Mouse (Mus musculus): Measurements from ENCODE around the gene Foxj1. TPM values are rescaled to one million over a fixed set of nuclear protein-coding genes. Genes with fewer than 3 reads are reported as not detected.
"Not testable (repeated sequence)": the region's sequence is repeated elsewhere in the genome, so short reads cannot be mapped to it uniquely, and the experiment has no call there.

The Foxj1 gene
- total RNA-seq (2014; rRNA removed) (24.1 and 37.5 TPM in 2 replicates), polyA plus RNA-seq (2015; fragmentation: Nextera tagmentation; extraction: Ambion mirVana) (9.6 and 12.1 TPM in 2 replicates)

DNA sequence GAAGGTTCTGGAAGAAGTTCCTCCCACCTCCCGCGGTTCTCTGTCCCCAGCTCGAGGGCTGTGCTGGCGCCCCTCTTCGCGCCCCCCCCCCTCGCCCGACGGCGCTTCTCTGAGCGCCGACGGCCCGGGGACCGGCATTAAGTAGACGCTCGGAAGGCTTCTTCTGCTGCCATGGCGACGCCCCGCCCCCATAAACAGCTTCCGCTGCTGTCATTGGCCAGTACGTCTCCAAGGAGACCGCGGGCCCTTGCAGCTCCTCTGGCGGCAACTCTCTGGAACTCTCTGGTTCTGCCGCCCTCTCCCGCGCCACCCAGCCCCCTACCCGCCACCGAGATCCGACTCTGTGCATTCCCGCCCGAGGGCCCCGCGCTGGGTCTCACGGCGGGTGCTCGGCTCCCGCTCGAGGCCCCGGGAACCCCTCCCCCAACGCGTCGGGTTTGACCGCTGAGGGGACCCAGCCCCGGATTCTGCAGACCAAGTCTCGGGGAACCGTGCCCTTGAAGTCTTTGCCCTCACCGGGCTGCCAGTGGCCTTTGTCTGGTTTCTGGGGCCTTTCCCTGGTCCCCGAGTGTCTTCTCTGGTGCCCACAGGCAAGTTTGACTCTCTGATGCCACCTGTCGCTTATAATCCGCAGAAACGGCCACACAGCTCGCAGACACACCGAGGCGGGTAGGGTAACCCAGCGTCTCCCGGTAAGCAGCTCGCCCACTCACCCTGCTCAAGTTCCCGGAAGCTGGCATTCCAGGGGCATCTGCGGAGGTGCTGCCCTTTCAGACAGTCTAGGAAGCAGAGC is at the start of gene Foxj1:
TSS of gene Foxj1 (minus strand) at position 156 of the 793 bp plus-strand sequence.
- peak; percentile 97 for DNase-seq (ENCODE audit: low spot score)
- H3K9me3 ChIP-seq (ENCODE audit: low read length): no peaks in the 10 kb centered on the region
- peak within 1 kb of the TSS; percentile 93 for H3K4me2 ChIP-seq (ENCODE audit: low read depth, low read length, poor library complexity, severe bottlenecking)
- H3K4me3 ChIP-seq (ENCODE audit: low read depth, low read length): peak within 1 kb of the TSS; percentile 42
- peak within 1 kb of the TSS; percentile 75 for H3K27ac ChIP-seq (ENCODE audit: low read depth, low read length)
- peaks cover 6% of the 10 kb centered on the region; the same call in 1 of the 2 replicates for H3K4me1 ChIP-seq (ENCODE audit: insufficient read depth, low read length)
- H3K27me3 ChIP-seq (ENCODE audit: insufficient read depth, low read length): peaks cover 14% of the 10 kb centered on the region
- H3K36me3 ChIP-seq (ENCODE audit: insufficient read depth, low read length): peaks cover 14% of the 10 kb centered on the region
- peak; percentile 91 for ATAC-seq (ENCODE audit: low FRiP score)
- peak; percentile 65 for TF ChIP-seq CTCF (IDR thresholded peaks at IDR 0.05)
- peak within 1 kb of the TSS; percentile 52 for H3K9ac ChIP-seq (replicated peaks; ENCODE audit: low read length, poor library complexity, severe bottlenecking)
- WGBS: under 1% methylated on average over 49 of the region's 61 CpGs

DNA sequence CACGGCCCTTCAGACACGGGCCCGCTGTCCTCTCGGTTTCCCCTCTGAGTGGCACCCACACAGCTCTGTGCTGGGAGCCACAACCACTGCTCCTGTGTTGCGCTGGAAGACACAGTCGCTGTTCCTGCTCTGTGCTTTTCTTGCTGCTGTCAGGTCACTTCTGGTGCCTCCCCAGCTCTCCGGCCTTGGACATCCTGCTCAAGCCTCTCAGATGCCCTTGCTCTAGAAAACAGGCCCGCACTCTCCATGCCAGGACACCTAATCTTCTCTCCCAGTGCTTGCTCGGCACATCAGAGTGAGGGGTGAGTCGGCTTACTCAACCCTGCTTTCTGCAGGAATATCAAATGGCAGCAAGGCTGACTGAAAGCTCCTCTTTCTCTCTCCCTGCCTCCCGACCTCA is 49.0 kb upstream of the Foxj1 start:
- Histone ChIP-seq H3K9me3 (ENCODE audit: low read length) (no peaks in the 10 kb centered on the region), H3K36me3 (ENCODE audit: insufficient read depth, low read length) (peaks cover 8% of the 10 kb centered on the region; the same call in 1 of the 2 replicates), H3K9ac (replicated peaks; ENCODE audit: low read length, poor library complexity, severe bottlenecking) (no peak overlapping the region), H3K4me3 (ENCODE audit: low read depth, low read length) (no peak overlapping the region), H3K27me3 (ENCODE audit: insufficient read depth, low read length) (no peaks in the 10 kb centered on the region), H3K27ac (ENCODE audit: low read depth, low read length) (no peak overlapping the region), H3K4me1 (ENCODE audit: insufficient read depth, low read length) (no peaks in the 10 kb centered on the region), H3K4me2 (ENCODE audit: low read depth, low read length, poor library complexity, severe bottlenecking) (no peak overlapping the region)
- no peak for DNase-seq (ENCODE audit: low spot score)
- ATAC-seq (ENCODE audit: low FRiP score): no peak
- 75% methylated on average over 11 of the region's 11 CpGs for WGBS
- no peak for TF ChIP-seq CTCF (IDR thresholded peaks at IDR 0.05)

DNA sequence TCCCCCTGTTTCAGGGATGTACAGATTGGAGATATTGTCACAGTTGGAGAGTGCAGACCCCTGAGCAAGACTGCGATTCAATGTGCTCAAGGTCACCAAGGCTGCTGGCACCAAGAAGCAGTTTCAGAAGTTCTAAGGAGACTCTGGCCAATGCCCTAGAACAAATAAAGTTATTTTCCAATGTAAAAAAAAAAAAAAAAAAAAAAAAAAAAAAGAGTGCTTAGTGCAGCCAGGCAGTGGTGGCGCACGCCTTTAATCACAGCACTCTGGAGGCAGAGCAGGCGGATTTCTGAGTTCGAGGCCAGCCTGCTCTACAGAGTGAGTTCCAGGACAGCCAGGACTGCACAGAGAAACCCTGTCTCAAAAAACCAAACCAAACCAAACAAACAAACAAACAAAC is 47.9 kb upstream of the Foxj1 start:
- DNase-seq (ENCODE audit: low spot score); H3K4me1 ChIP-seq (ENCODE audit: insufficient read depth, low read length); H3K36me3 ChIP-seq (ENCODE audit: insufficient read depth, low read length); H3K27me3 ChIP-seq (ENCODE audit: insufficient read depth, low read length); H3K9me3 ChIP-seq (ENCODE audit: low read length); H3K4me3 ChIP-seq (ENCODE audit: low read depth, low read length); H3K9ac ChIP-seq (replicated peaks; ENCODE audit: low read length, poor library complexity, severe bottlenecking); H3K27ac ChIP-seq (ENCODE audit: low read depth, low read length); ATAC-seq (ENCODE audit: low FRiP score); H3K4me2 ChIP-seq (ENCODE audit: low read depth, low read length, poor library complexity, severe bottlenecking): not testable (repeated sequence)
- WGBS: 87% methylated on average over 5 of the region's 5 CpGs

DNA sequence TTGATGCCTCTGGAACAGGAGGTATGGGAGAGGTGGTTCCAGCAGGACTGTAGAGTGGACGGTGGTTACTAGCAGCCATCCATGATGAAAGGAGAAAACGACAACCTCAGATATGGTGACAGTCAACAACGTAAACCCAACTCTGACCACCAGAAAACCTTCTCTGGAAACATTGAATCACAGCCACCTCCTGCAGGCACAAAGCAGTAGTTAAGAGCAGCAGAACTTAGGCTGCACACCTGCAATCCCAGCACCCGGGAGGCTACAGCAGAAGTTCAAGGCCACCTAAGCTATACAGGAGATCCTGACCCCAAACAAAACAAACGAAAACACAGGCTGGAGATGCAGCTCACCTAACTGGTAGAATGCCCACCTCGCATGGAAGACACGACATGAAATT is 45.6 kb upstream of the Foxj1 start:
- H3K27ac ChIP-seq (ENCODE audit: low read depth, low read length): no peak overlapping the region
- H3K4me2 ChIP-seq (ENCODE audit: low read depth, low read length, poor library complexity, severe bottlenecking): no peak overlapping the region
- ATAC-seq (ENCODE audit: low FRiP score) (no peak), DNase-seq (ENCODE audit: low spot score) (no peak)
- TF ChIP-seq CTCF (IDR thresholded peaks at IDR 0.05): no peak
- H3K9me3 ChIP-seq (ENCODE audit: low read length): no peaks in the 10 kb centered on the region
- no peak overlapping the region for H3K9ac ChIP-seq (replicated peaks; ENCODE audit: low read length, poor library complexity, severe bottlenecking)
- no peaks in the 10 kb centered on the region for H3K27me3 ChIP-seq (ENCODE audit: insufficient read depth, low read length)
- H3K36me3 ChIP-seq (ENCODE audit: insufficient read depth, low read length): 0 out of 2 replicates have a peak, but pooled peaks cover 8% of the 10 kb centered on the region
- no peaks in the 10 kb centered on the region for H3K4me1 ChIP-seq (ENCODE audit: insufficient read depth, low read length)
- WGBS: 95% methylated on average over 7 of the region's 7 CpGs
- H3K4me3 ChIP-seq (ENCODE audit: low read depth, low read length): no peak overlapping the region

DNA sequence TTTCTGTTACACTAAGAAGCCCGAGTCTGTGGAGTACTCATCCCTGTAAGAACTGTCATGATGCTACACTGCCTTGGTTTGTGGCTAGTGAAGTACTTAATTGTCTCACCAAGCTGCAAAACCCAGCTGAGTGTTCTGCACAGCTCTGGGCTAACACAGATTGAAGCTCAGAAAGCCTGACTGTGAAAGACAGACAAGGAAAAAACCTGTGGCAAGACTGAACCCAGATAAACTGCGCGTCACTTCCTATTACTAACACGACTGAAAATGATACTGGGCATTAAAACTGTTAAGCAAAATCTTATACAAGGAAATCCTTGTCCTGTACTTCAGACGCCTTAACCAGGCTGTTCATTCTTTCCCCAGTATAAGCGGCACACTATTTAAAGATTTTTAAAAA is 44.3 kb upstream of the Foxj1 start:
- H3K36me3 ChIP-seq (ENCODE audit: insufficient read depth, low read length): 0 out of 2 replicates have a peak, but pooled peaks cover 8% of the 10 kb centered on the region
- DNase-seq (ENCODE audit: low spot score): no peak
- WGBS: 85% methylated on average over 6 of the region's 6 CpGs
- no peaks in the 10 kb centered on the region for H3K27me3 ChIP-seq (ENCODE audit: insufficient read depth, low read length)
- no peak for ATAC-seq (ENCODE audit: low FRiP score)
- H3K9ac ChIP-seq (replicated peaks; ENCODE audit: low read length, poor library complexity, severe bottlenecking): no peak overlapping the region
- H3K4me1 ChIP-seq (ENCODE audit: insufficient read depth, low read length): no peaks in the 10 kb centered on the region
- H3K4me3 ChIP-seq (ENCODE audit: low read depth, low read length): no peak overlapping the region
- H3K4me2 ChIP-seq (ENCODE audit: low read depth, low read length, poor library complexity, severe bottlenecking): no peak overlapping the region
- H3K9me3 ChIP-seq (ENCODE audit: low read length): no peaks in the 10 kb centered on the region
- no peak overlapping the region for H3K27ac ChIP-seq (ENCODE audit: low read depth, low read length)
- TF ChIP-seq CTCF (IDR thresholded peaks at IDR 0.05): no peak

DNA sequence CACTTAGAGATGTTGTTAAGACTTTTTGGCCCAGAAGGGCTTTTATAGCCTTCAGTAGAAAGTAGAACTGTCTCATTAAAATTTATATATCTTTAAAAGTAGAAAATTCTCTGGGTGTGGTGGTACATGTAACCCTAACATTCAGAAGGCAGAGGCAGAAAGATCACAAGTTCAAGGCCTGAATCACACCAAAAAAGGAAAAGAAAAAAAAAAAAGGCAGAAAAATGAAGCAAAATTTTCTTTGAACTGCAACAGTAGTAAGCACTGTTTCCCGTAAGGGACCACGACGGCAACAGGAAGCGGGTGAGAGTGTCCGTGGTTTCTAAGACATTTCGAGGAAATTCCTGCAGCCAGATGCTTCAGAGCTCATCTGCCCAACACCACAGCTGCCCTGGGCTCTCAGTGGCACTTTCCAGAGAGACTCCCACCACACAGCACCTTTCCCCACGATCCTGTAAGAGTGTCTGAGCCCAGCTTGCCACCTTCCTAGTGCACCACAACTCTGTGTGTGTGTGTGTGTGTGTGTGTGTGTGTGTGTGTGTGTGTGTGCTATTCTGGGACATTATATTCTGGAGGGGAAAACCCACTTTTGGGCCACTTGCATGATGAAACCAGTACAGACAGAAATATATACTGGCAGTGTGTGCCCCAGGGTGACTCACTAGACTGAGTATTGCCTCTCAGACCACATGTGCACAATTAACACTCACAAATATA is 41.9 kb upstream of the Foxj1 start:
- no peak for TF ChIP-seq CTCF (IDR thresholded peaks at IDR 0.05)
- ATAC-seq (ENCODE audit: low FRiP score) (no peak), DNase-seq (ENCODE audit: low spot score) (no peak)
- Histone ChIP-seq H3K9me3 (ENCODE audit: low read length) (no peaks in the 10 kb centered on the region), H3K9ac (replicated peaks; ENCODE audit: low read length, poor library complexity, severe bottlenecking) (no peak overlapping the region), H3K27me3 (ENCODE audit: insufficient read depth, low read length) (no peaks in the 10 kb centered on the region), H3K27ac (ENCODE audit: low read depth, low read length) (no peak overlapping the region), H3K4me2 (ENCODE audit: low read depth, low read length, poor library complexity, severe bottlenecking) (no peak overlapping the region), H3K36me3 (ENCODE audit: insufficient read depth, low read length) (0 out of 2 replicates have a peak, but pooled peaks cover 8% of the 10 kb centered on the region), H3K4me3 (ENCODE audit: low read depth, low read length) (no peak overlapping the region), H3K4me1 (ENCODE audit: insufficient read depth, low read length) (no peaks in the 10 kb centered on the region)
- WGBS: 87% methylated on average over 7 of the region's 7 CpGs

Measured in midbrain, postnatal 0 days (tissue).